Mouse (Mus musculus): Measurements from ENCODE around the gene Hmces. TPM values are rescaled to one million over a fixed set of nuclear protein-coding genes. Genes with fewer than 3 reads are reported as not detected.
"Not testable (repeated sequence)": the region's sequence is repeated elsewhere in the genome, so short reads cannot be mapped to it uniquely, and the experiment has no call there.

Gene Hmces
- polyA plus RNA-seq, 1 experiment from 2014 or later: 49.7 TPM

DNA sequence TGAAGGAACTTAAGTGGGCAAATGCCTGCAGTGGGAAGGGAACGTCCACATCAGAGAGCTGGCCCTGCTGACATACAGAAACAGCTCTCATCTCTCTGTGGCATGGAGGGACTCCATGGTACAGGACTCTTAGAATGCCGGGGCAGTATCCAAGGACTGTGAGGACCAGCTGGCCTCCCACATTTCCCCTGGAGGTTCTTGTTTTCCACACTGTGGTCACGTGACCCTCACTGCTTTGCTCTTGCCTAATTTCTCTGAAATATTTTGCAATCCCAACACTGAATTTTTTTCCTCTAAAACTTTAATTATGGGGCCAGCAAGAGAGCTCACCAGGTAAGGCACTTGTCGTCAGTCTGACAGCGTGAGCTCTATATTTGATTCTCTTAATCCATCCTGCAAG, 21.3 kb downstream of the Hmces start:
- DNase-seq (ENCODE audit: low spot score): no peak
- no peak overlapping the region for H3K4me3 ChIP-seq
- H3K27ac ChIP-seq: no peak overlapping the region
- peaks cover 65% of the 10 kb centered on the region for H3K36me3 ChIP-seq
- H3K27me3 ChIP-seq (ENCODE audit: insufficient read depth, poor library complexity, severe bottlenecking): no peaks in the 10 kb centered on the region
- H3K9me3 ChIP-seq: no peaks in the 10 kb centered on the region
- WGBS: 89% methylated on average over 5 of the region's 5 CpGs
- peaks cover 9% of the 10 kb centered on the region for H3K4me1 ChIP-seq (replicated peaks)

DNA sequence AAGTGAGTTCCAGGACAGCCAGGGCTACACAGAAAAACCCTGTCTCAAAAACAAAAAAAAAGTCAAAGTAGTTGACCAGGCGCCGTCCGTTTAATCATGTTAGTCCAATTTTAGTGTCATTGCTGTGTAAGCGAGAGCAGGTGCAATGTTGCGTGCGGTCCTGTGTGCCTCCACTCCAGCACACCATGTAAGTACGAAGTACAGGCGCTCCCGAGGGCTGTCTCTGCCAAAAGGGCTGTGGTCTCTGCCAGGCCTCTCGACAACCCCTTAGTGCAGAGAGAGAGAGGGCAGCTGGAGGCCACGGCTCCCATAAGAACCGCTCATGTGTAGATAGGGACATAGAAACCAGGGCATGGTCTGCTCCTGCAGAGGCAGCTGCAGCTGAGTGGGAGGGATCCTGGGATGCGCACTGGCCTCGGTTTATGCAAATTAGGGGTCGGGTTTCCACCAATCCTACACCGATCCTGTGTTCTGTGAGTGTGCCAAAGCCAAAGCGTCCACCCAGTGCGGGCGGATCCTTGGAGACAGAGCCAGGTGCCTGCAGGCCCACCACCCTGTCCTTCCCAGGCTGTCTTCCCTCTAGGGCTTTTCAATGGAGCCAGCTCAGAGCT, 23.5 kb downstream of the Hmces start:
- Histone ChIP-seq H3K4me3 (no peak overlapping the region), H3K36me3 (peaks cover 46% of the 10 kb centered on the region), H3K27me3 (ENCODE audit: insufficient read depth, poor library complexity, severe bottlenecking) (no peaks in the 10 kb centered on the region), H3K27ac (peak overlapping the region; percentile 74), H3K9me3 (no peaks in the 10 kb centered on the region), H3K4me1 (replicated peaks) (peaks cover 9% of the 10 kb centered on the region)
- WGBS: 41% methylated on average over 19 of the region's 19 CpGs
- peak; percentile 79 for DNase-seq (ENCODE audit: low spot score)

DNA sequence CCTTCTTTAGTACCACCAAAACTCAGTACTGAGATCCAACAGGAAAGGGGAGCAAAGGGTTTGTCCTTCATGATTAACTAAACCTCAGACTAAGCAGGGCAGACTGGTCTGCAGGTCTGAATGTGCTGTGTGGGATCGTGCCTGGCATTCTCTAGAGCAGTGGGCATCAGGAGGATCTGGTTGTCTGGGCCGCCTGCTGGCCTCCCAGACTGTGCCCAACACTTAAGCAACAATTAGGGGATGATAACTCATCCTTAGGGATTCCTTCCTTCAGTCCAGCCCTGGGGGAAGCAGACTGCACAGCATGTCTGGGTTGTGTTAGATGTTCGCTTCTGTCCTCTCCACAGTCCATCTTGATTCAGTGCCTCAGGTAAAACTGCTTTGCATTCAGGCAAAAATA, 25.2 kb downstream of the Hmces start:
- WGBS: 89% methylated on average over 3 of the region's 3 CpGs
- H3K27ac ChIP-seq: no peak overlapping the region
- no peak overlapping the region for H3K4me3 ChIP-seq
- H3K36me3 ChIP-seq: peaks cover 30% of the 10 kb centered on the region
- H3K4me1 ChIP-seq (replicated peaks): peaks cover 9% of the 10 kb centered on the region
- H3K27me3 ChIP-seq (ENCODE audit: insufficient read depth, poor library complexity, severe bottlenecking): no peaks in the 10 kb centered on the region
- H3K9me3 ChIP-seq: no peaks in the 10 kb centered on the region
- DNase-seq (ENCODE audit: low spot score): no peak

DNA sequence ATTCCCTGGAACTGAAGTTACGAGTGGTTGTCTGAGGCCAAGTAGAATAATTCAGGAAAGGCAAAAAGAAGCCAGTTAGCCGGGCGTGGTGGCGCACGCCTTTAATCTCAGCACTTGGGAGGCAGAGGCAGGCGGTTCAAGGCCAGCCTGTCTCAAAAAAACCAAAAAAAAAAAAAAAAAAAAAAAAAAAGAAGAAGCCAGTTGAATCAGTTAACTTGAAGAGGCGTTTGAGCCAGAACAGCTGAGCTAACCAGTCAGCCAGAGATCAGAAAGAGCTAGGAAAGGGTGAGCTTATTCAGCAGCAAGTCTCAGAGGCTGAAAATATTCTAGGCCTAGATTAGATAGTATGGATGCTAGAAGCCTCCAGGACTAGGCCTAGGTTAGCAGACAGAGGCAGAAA, 28.4 kb downstream of the Hmces start:
- H3K4me1 ChIP-seq (replicated peaks): peaks cover 7% of the 10 kb centered on the region
- 88% methylated on average over 7 of the region's 7 CpGs for WGBS
- H3K36me3 ChIP-seq: no peaks in the 10 kb centered on the region
- H3K4me3 ChIP-seq: no peak overlapping the region
- 0 out of 2 replicates have a peak, but pooled peaks cover 3% of the 10 kb centered on the region for H3K9me3 ChIP-seq
- no peak overlapping the region for H3K27ac ChIP-seq
- no peak for DNase-seq (ENCODE audit: low spot score)
- no peaks in the 10 kb centered on the region for H3K27me3 ChIP-seq (ENCODE audit: insufficient read depth, poor library complexity, severe bottlenecking)

DNA sequence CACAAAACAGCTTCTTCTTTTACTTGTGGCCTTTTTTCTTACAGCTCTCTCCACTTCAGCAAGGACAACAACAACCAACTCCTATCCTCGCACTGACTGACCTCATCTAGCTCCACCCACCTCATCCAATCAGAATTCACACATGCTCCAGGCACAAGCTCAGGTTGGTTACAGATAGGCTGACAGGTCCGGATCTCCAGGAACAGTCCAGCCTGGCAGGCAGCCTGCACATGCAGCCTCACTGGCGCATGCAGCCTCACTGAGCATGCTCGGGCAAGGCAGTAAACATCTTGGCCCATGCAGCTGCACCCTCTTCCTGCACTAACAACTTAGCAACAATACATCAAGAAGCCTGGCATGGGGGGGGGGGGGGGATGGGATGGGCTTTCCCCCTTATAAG, 48.7 kb downstream of the Hmces start:
- 75% methylated on average over 4 of the region's 4 CpGs for WGBS
- H3K36me3 ChIP-seq; H3K4me1 ChIP-seq (replicated peaks); H3K4me3 ChIP-seq; DNase-seq (ENCODE audit: low spot score); H3K27ac ChIP-seq; H3K27me3 ChIP-seq (ENCODE audit: insufficient read depth, poor library complexity, severe bottlenecking): not testable (repeated sequence)
- H3K9me3 ChIP-seq: peaks cover 13% of the 10 kb centered on the region

DNA sequence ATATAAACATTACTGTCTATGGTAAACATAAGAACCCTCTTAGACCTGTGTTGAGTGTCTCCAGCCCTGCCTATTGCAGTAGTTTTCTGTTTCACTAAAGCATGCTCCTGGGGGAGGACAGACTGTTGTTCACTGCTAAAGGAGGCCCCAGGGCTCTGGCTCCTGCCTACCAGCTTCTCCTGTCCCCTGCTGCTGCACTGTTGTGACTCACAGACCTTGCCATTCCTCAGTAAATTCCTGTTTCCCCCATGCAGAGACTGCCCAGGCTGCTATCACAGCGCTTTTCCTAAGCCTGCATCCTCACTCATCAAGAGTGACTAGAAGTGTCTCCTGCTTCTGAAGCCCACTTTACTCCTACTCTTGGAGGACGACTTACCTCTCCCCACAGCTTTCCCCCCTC, 56.3 kb downstream of the Hmces start:
- no peaks in the 10 kb centered on the region for H3K36me3 ChIP-seq
- 14% methylated on average over 2 of the region's 2 CpGs for WGBS
- no peaks in the 10 kb centered on the region for H3K27me3 ChIP-seq (ENCODE audit: insufficient read depth, poor library complexity, severe bottlenecking)
- no peaks in the 10 kb centered on the region for H3K9me3 ChIP-seq
- no peak overlapping the region for H3K4me3 ChIP-seq
- no peak for DNase-seq (ENCODE audit: low spot score)
- no peak overlapping the region for H3K27ac ChIP-seq
- H3K4me1 ChIP-seq (replicated peaks): no peaks in the 10 kb centered on the region

DNA sequence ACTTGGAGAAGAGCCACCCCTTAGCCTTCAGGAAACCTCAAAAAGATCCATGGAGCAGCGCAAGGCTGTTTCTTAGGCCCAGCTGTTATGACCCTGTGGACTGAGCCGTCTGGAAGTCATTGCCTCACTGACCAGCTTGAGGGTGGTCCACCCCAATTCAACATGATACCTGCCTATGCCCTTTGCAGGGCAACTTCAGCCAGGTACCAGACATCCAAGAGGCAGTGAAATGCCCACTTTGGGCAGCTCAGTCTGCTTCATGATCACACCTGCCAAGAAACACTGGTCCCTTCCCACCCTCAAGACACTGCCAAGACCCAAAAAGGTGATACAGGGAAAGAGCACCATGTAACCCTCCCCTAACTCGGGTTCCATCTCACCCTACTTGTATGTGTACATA, 66.0 kb downstream of the Hmces start:
- Histone ChIP-seq H3K9me3 (no peaks in the 10 kb centered on the region), H3K4me1 (replicated peaks) (peaks cover 30% of the 10 kb centered on the region), H3K27ac (peak overlapping the region; percentile 98), H3K27me3 (ENCODE audit: insufficient read depth, poor library complexity, severe bottlenecking) (no peaks in the 10 kb centered on the region), H3K4me3 (peak overlapping the region; percentile 98), H3K36me3 (peaks cover 24% of the 10 kb centered on the region)
- 81% methylated on average over 3 of the region's 3 CpGs for WGBS
- DNase-seq (ENCODE audit: low spot score): peak; percentile 8

DNA sequence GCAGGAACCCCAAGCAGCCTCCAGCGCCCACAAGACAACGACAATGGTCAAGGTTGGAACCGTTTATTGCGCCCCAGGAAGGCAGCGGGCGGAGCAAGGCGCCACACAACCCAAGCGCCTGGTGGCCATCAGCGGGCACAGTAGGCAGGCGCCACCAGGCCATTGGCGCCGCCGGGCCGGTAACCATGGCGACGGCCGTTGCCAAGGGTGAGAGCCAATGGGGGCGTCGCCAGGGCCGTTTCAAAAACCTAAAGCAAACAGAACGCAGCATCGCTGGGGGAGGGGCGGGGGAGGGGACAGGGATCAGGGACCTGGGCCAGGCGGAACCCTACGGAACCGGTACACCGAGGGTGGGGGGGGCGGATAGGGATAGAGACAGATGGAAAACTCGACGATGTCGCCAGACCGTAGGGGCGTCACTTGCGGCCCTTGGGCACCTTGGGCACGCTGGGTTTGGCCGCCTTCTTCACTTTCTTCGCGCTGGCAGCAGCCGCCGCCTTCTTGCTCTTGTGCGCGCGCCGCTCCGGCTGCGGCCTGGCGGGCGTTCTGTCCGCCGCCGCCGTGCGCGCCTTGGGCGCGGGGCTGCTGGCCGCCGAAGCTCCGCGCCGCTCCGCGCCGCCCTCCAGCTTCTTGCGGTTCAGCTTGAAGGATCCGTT, 66.8 kb downstream of the Hmces start:
- H3K36me3 ChIP-seq: peaks cover 31% of the 10 kb centered on the region
- WGBS: under 1% methylated on average over 66 of the region's 66 CpGs
- peak; percentile 94 for DNase-seq (ENCODE audit: low spot score)
- H3K4me3 ChIP-seq: peak overlapping the region; percentile 98
- H3K27ac ChIP-seq: peak overlapping the region; percentile 98
- no peaks in the 10 kb centered on the region for H3K27me3 ChIP-seq (ENCODE audit: insufficient read depth, poor library complexity, severe bottlenecking)
- no peaks in the 10 kb centered on the region for H3K9me3 ChIP-seq
- peaks cover 30% of the 10 kb centered on the region for H3K4me1 ChIP-seq (replicated peaks)

DNA sequence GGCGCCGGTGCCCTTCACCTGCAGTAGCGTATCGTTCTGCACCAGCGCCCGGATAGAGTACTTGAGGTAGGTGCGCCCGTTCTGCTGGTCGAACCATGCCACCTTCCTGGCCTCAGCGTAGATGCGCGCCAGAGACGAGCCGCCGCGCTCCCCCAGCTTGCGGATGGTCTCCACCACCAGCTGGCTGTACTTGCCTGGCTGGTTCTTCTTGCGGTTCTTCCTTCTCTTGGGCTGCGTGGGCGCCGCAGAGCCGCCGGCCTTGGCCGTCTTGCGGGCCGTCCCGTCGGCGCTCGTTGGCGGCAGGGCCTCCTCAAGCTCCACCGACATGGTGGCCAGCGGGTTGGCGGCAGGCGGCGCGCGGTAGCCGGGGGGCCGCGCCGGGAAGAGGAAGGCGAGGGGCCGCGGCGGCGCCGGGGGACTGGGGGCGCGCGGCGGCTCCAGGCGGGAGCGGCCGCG, 67.3 kb downstream of the Hmces start:
- Histone ChIP-seq H3K27me3 (ENCODE audit: insufficient read depth, poor library complexity, severe bottlenecking) (no peaks in the 10 kb centered on the region), H3K36me3 (peaks cover 34% of the 10 kb centered on the region), H3K27ac (peak overlapping the region; percentile 98), H3K4me3 (peak overlapping the region; percentile 98), H3K4me1 (replicated peaks) (peaks cover 30% of the 10 kb centered on the region), H3K9me3 (no peaks in the 10 kb centered on the region)
- under 1% methylated on average over 50 of the region's 56 CpGs for WGBS
- peak; percentile 68 for DNase-seq (ENCODE audit: low spot score)

DNA sequence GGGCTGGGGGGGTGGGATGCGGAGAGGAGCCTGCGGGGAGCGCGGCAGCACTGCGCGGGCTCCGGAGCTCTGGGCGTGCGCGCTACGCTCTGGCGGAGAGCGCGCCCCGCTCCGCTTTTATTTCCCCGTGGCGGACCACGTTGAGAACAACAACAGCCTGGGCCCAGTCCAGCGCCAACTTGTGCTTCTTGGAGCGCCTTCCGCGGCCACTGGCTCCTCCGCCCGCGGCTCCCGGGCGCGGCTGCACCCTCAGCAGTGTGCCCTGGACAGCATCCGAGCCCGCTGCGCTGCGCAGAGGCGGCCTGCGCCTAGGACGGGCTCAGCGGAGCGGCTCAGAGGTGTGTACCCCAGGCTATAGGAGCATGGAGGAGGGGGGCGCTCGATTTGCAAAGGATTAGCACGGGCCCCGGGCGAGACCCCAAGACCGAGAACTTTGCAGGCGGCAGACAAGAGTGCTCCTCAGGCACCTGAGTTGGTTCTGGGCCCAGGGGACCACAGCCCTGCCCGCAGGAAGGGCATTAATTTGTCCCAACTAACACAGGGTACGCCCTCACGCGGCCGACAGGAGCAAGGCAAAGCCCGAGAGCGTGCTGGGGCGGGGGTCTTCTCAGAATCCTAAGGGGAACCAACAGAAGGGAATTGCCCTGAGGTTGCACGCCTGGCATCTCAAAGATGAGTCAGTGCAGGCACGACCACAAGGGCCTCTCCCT, 68.0 kb downstream of the Hmces start, which contains the start of gene H1fx:
TSS of gene H1fx (minus strand) at position 91 of the 710 bp plus-strand sequence.
- Histone ChIP-seq H3K9me3 (no peaks in the 10 kb centered on the region), H3K4me3 (peak within 1 kb of the TSS; percentile 98), H3K36me3 (peaks cover 41% of the 10 kb centered on the region), H3K27ac (peak within 1 kb of the TSS; percentile 98), H3K4me1 (replicated peaks) (peaks cover 30% of the 10 kb centered on the region), H3K27me3 (ENCODE audit: insufficient read depth, poor library complexity, severe bottlenecking) (no peaks in the 10 kb centered on the region)
- WGBS: under 1% methylated on average over 55 of the region's 55 CpGs
- DNase-seq (ENCODE audit: low spot score): peak; percentile 88

DNA sequence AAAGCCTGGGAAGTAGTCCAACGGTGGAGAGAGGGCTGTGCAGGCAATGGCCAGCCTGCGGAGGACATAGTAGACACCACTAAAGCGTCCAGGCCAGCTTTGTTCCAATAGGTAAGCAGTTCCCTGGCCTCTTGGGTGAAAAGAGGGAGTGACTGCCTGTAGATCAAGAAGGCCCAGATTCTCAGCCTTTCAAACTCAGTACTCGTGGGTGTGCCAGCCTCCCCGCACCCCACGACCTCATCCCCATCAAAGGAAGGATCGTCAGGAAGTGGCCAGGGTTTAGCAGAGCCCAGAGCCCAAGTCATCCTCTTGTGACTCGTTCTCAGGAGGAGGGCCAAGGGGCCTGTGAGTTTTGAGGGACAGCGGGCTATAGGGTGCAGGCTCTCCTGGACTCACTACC, 68.8 kb downstream of the Hmces start:
- Histone ChIP-seq H3K9me3 (no peaks in the 10 kb centered on the region), H3K27ac (peak overlapping the region; percentile 98), H3K36me3 (peaks cover 49% of the 10 kb centered on the region), H3K27me3 (ENCODE audit: insufficient read depth, poor library complexity, severe bottlenecking) (no peaks in the 10 kb centered on the region), H3K4me1 (replicated peaks) (peaks cover 30% of the 10 kb centered on the region), H3K4me3 (peak overlapping the region; percentile 98)
- WGBS: 71% methylated on average over 9 of the region's 9 CpGs
- DNase-seq (ENCODE audit: low spot score): no peak
